Mouse (Mus musculus) thymus, adult 2 months (tissue): ENCODE measurements around the gene Cenpm.

Source experiments
- CTCF ChIP-seq: fragments of 200-500 bp; IDR thresholded peaks from 2 replicates; pipeline ENCODE4 v1.5.1; 2012; ENCODE audit warnings: mild to moderate bottlenecking, control low read depth, low read length, moderate library complexity, borderline replicate concordance; ENCODE audit not compliant: control insufficient read depth, poor library complexity, insufficient read depth; ENCODE audit errors: extremely low read depth
- POLR2A ChIP-seq: fragments of 200-500 bp; IDR thresholded peaks from 2 replicates; pipeline ENCODE4 v1.6.1; 2012; ENCODE audit warnings: mild to moderate bottlenecking, low read length, control low read depth, moderate library complexity; ENCODE audit not compliant: control insufficient read depth, poor library complexity, insufficient read depth; ENCODE audit errors: extremely low read depth

DNA sequence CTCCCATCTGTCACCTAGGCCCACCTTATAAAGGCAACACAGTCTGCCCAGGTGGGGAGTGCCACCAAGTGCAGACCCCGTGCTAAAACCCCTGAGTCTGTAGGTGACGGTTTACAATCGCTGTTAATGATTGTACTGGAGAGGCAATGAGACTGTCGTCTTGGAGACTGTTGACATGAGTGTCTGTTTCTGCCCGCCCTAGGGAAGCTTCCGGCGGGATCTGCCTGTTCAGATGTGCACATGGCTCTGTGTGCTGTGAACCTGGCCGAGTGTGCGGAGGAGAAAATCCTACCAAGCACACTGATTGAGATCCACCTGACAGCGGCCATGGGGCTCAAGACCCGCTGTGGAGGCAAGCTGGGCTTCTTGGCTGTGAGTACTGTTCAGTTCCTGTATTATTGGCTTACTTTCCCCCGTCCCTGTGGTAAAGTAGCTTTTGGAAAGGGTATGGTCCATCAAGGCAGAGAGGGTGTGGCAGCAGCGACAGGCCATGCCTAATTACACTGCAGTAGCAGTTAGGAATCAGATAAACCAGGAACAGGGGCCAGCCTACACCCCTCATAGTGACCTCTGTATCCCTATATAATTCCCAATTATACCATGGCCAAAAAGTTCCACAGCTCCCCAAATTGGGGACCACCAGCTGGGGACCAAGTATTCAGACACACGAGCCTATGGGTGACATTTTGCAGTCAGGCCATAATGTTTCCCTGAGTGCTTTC lies 59.3 kb downstream of the Cenpm start:
- TF ChIP-seq POLR2A (no peak), CTCF (no peak)
